Mouse (Mus musculus): Measurements from ENCODE around the gene Ptger4.

GRCm38 (mm10) chr15:5234659-5235058, 9.3 kb downstream of the Ptger4 start:
- no peak for TF ChIP-seq KAT2A (conservative IDR thresholded peaks at IDR 0.05; ENCODE audit: low read depth, low read length)
- TF ChIP-seq GATA1 (IDR thresholded peaks at IDR 0.05; ENCODE audit: low read depth, low read length) = no peak
- TF ChIP-seq CTCF (IDR thresholded peaks at IDR 0.05 in 2 of 3, conservative IDR thresholded peaks at IDR 0.05 in 1 of 3; ENCODE audit: control insufficient read depth in 1 of 3, insufficient read depth in 1 of 3, low read depth in 2 of 3, low read length in 3 of 3, poor library complexity in 1 of 3, severe bottlenecking in 1 of 3) = no peak
